Mouse (Mus musculus) liver, embryonic 13.5 days (tissue): ENCODE data around the gene S100a7a. TPM values are rescaled to one million over a fixed set of nuclear protein-coding genes. Genes with fewer than 3 reads are reported as not detected.

Source experiments
- ATAC-seq: fragments of 200-750 bp; cut with Nextera tagmentation; 2 replicates; pipeline ENCODE4 v1.8.0; 2017; ENCODE audit warnings: low read depth, mild to moderate bottlenecking, moderate number of reproducible peaks, moderate library complexity
- DNase-seq: peaks from one replicate; pipeline ENCODE4 v3.0.0; 2022
- H3K27ac ChIP-seq: fragments of 300-500 bp; sonication (generic); 2 replicates; pipeline ENCODE4 v1.5.1; 2015; ENCODE audit warnings: moderate library complexity, mild to moderate bottlenecking, inconsistent platforms
- H3K27me3 ChIP-seq: fragments of 300-500 bp; sonication (generic); 2 replicates; pipeline ENCODE4 v1.6.1; 2015; ENCODE audit warnings: mild to moderate bottlenecking, inconsistent platforms
- H3K36me3 ChIP-seq: fragments of 300-500 bp; sonication (generic); 2 replicates; pipeline ENCODE4 v1.6.1; 2015; ENCODE audit warnings: mild to moderate bottlenecking, inconsistent platforms
- H3K4me1 ChIP-seq: fragments of 300-500 bp; sonication (generic); replicated peaks from 2 replicates; pipeline ENCODE4 v1.6.1; 2015; ENCODE audit warnings: inconsistent platforms
- H3K4me2 ChIP-seq: fragments of 300-500 bp; sonication (generic); 2 replicates; pipeline ENCODE4 v1.6.1; 2015; ENCODE audit warnings: inconsistent platforms, mild to moderate bottlenecking, moderate library complexity
- H3K4me3 ChIP-seq: fragments of 300-500 bp; sonication (generic); replicated peaks from 2 replicates; pipeline ENCODE4 v1.5.1; 2015; ENCODE audit warnings: mild to moderate bottlenecking, inconsistent platforms
- H3K9ac ChIP-seq: fragments of 300-500 bp; sonication (generic); 2 replicates; pipeline ENCODE4 v1.6.1; 2015; ENCODE audit warnings: mild to moderate bottlenecking, inconsistent platforms
- H3K9me3 ChIP-seq: fragments of 300-500 bp; sonication (generic); replicated peaks from 2 replicates; pipeline ENCODE4 v1.6.1; 2016; ENCODE audit warnings: inconsistent platforms
- WGBS: fragments of 180-500 bp; shearing (Covaris S2); methylation state at CpG from one replicate; pipeline ENCODE4 v1.1.7; 2015; ENCODE audit not compliant: insufficient replicate concordance; 5-methylcytosine and 5-hydroxymethylcytosine counted together
- polyA plus RNA-seq: library from polyadenylated mRNA; unstranded; fragments of >200 nt; fragmentation: Nextera tagmentation; extraction: Ambion mirVana; gene quantifications from 2 replicates; pipeline ENCODE4 v1.2.1, GENCODE M21; 2015

S100a7a gene
- polyA plus RNA-seq, 1 experiment from 2014 or later = not detected

DNA sequence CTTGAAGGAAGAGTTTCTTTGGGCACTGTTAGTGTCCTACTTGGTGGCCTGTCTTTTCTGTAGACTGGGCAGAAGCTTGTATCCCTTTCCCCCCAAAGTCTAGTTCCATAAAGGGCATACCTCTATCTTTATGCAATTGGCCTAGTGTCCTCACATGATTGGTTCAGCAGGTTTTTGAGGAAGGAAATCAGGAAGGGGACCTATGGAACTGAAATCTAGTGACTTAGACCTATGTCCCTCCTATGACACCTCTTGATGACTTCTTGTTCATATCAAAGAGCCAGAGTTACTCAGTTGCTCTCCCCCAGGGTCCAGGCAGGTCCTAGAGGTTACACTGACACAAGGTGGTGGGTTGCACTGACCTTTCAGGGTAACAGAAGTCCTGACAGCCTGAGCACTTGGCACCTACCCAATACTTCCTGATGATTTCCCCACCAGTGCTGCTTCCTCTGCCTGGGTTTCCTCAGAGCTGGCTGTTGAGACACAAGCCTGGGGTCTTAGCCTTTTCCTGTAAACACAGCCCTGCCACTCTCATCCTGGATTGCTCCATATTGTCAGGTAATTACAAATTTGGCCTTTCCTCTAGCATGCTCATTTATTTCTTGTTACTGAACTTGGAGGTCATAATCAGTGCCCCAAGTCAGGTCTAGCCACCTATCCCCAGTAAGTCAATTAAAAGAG lies 5.7 kb downstream of the S100a7a start:
- ATAC-seq (no peak), DNase-seq (no peak)
- no peak overlapping the region for H3K27ac ChIP-seq
- H3K9ac ChIP-seq = no peak overlapping the region
- no peaks in the 10 kb centered on the region for H3K4me1 ChIP-seq
- no peaks in the 10 kb centered on the region for H3K27me3 ChIP-seq
- no peaks in the 10 kb centered on the region for H3K9me3 ChIP-seq
- no peaks in the 10 kb centered on the region for H3K36me3 ChIP-seq
- H3K4me2 ChIP-seq = no peak overlapping the region
- no peak overlapping the region for H3K4me3 ChIP-seq

DNA sequence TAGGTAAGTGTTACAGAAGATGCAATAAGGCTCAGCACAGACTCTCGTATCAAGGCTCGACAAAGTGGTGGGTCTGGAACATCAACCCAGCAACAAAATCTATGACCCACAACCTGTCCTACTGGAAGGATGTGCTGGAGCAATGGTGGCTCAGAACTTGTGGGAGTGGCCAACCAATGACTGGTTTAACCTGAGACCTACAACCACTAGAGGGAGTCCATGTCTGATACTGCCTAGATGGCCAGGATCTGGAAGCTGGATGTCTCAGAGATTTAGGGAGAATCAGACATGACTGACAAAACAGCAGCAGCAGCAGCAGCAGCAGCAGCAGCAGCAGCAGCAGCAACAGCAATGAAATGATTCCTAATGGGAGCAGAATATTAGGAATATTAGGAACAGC lies 10.4 kb downstream of the S100a7a start:
- ATAC-seq (no peak), DNase-seq (no peak)
- no peak overlapping the region for H3K9ac ChIP-seq
- H3K27me3 ChIP-seq = no peaks in the 10 kb centered on the region
- 37% methylated on average over 2 of the region's 2 CpGs for WGBS
- no peak overlapping the region for H3K4me3 ChIP-seq
- no peaks in the 10 kb centered on the region for H3K4me1 ChIP-seq
- H3K9me3 ChIP-seq = no peaks in the 10 kb centered on the region
- no peaks in the 10 kb centered on the region for H3K36me3 ChIP-seq
- no peak overlapping the region for H3K27ac ChIP-seq
- no peak overlapping the region for H3K4me2 ChIP-seq

DNA sequence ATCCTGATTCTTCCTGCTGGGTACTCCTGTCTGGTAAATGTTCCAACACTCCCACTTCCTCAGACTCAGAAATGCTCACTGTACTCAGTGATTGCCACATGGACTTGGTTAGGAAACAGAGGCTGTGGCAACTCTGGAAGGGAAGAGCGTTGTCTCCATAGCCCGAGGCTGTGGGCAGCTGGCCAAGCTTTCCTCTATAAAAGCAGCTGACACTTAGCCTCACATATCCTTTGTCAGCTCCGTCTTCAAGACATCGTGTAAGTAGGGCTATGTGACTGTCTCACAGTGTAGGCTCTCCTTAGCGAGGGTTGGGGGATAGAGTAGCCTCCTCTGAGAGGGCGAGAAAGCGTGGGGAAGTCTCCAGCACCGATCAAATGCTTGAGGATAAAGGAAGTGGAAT lies 15.0 kb downstream of the S100a7a start, which contains the start of gene S100a8:
S100a8 (plus strand) TSS at position 133 of the 400 bp plus-strand sequence.
- no peaks in the 10 kb centered on the region for H3K36me3 ChIP-seq
- H3K4me1 ChIP-seq = no peaks in the 10 kb centered on the region
- WGBS = 42% methylated on average over 8 of the region's 8 CpGs
- H3K27me3 ChIP-seq = no peaks in the 10 kb centered on the region
- H3K27ac ChIP-seq = no peak within 1 kb of the TSS
- DNase-seq (no peak), ATAC-seq (no peak)
- H3K4me2 ChIP-seq = no peak within 1 kb of the TSS
- no peaks in the 10 kb centered on the region for H3K9me3 ChIP-seq
- H3K9ac ChIP-seq = no peak within 1 kb of the TSS
- no peak within 1 kb of the TSS for H3K4me3 ChIP-seq

DNA sequence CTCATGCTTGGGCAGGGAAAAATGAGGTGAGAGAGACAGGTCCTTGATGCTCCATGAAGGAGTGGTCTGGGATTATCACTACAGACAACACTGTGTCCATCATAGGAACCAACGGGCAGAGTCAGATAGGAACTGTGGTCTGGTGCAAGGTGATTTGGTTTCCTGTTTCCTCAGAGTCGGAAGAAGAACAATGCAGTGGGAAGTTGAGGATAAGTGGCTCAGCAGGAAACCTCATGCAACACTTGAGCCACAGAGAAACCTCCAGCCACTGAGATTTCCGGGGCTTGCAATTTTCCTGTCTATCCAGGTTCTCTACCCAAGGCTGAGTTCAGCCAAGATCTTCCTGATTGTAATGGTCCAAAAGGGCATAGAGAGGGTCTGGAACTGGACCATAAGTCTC lies 24.8 kb downstream of the S100a7a start:
- no peak overlapping the region for H3K4me3 ChIP-seq
- H3K9ac ChIP-seq = no peak overlapping the region
- H3K36me3 ChIP-seq = no peaks in the 10 kb centered on the region
- no peak for DNase-seq
- no peaks in the 10 kb centered on the region for H3K9me3 ChIP-seq
- H3K4me1 ChIP-seq = no peaks in the 10 kb centered on the region
- no peak overlapping the region for H3K27ac ChIP-seq
- H3K27me3 ChIP-seq = no peaks in the 10 kb centered on the region
- no peak overlapping the region for H3K4me2 ChIP-seq
- WGBS = 4% methylated on average over 3 of the region's 3 CpGs
- no peak for ATAC-seq

DNA sequence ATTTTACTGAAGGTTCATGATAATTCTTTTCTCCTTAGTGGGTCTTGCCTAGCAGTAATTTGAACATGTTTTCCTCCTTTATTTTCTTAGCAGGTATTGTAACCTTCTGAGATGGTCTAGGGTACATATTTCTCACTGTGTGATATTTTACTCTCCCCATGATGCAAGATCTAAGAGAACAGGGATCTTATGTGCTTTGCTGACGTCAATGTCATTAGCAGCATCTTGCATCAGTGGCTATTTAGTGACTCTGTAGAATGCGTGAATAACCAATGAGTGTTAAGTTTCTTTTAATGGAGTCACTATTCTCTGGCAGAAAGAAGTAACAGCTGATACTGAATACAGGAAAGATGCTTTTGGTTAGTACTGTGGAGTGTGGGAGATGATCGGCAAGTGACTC lies 30.1 kb downstream of the S100a7a start:
- no peaks in the 10 kb centered on the region for H3K4me1 ChIP-seq
- no peaks in the 10 kb centered on the region for H3K36me3 ChIP-seq
- no peaks in the 10 kb centered on the region for H3K27me3 ChIP-seq
- no peak overlapping the region for H3K4me2 ChIP-seq
- no peak for ATAC-seq
- no peak overlapping the region for H3K27ac ChIP-seq
- H3K4me3 ChIP-seq = no peak overlapping the region
- no peaks in the 10 kb centered on the region for H3K9me3 ChIP-seq
- 76% methylated on average over 3 of the region's 3 CpGs for WGBS
- DNase-seq = no peak
- no peak overlapping the region for H3K9ac ChIP-seq

DNA sequence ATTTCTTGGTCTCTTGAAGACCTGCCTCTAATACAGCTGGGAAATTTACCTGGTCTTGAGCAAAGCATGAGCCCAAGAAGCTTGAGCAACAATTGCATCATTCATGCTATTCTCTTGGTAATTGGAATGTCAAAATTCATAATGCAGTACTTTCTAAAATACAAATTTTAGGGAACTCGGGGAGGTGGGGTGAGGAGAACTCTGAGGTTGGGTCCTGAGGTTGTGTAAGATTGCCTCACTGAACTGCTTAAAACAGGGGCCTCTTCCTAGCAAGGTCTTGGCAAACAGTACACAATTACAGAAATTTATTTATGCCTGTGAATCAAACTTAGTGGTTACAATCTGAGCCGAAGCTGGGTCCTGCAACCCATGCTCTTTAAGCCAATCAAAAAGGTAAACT lies 33.0 kb downstream of the S100a7a start:
- H3K27ac ChIP-seq = no peak overlapping the region
- 42% methylated on average over 2 of the region's 2 CpGs for WGBS
- no peak overlapping the region for H3K4me3 ChIP-seq
- no peak for ATAC-seq
- H3K27me3 ChIP-seq = no peaks in the 10 kb centered on the region
- H3K4me2 ChIP-seq = no peak overlapping the region
- H3K9me3 ChIP-seq = no peaks in the 10 kb centered on the region
- no peak overlapping the region for H3K9ac ChIP-seq
- no peaks in the 10 kb centered on the region for H3K4me1 ChIP-seq
- no peaks in the 10 kb centered on the region for H3K36me3 ChIP-seq
- no peak for DNase-seq

DNA sequence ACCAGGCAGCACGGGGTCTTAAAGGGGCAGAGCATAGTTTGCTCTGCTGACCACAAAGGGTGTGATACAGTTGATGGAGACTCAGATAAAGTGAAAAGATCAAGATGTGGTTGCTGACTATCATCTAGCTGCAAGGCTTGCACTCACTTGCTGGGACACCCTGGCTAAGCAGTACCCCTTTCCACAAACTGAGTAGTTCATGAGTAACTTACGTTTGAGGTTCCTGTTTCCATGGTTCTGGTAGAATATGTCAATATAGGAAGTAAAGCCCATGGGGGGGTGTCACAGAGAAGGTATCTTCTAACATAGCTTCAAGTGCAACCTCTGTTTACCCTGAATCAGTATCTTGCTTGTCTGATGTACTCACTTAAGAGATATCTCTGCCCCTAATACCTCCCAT lies 39.7 kb downstream of the S100a7a start:
- WGBS = 40% methylated on average over 2 of the region's 2 CpGs
- no peak for DNase-seq
- Histone ChIP-seq H3K9me3 (no peaks in the 10 kb centered on the region), H3K27ac (no peak overlapping the region), H3K27me3 (no peaks in the 10 kb centered on the region), H3K4me1 (no peaks in the 10 kb centered on the region), H3K9ac (no peak overlapping the region), H3K4me2 (no peak overlapping the region), H3K4me3 (no peak overlapping the region), H3K36me3 (no peaks in the 10 kb centered on the region)
- ATAC-seq = no peak

DNA sequence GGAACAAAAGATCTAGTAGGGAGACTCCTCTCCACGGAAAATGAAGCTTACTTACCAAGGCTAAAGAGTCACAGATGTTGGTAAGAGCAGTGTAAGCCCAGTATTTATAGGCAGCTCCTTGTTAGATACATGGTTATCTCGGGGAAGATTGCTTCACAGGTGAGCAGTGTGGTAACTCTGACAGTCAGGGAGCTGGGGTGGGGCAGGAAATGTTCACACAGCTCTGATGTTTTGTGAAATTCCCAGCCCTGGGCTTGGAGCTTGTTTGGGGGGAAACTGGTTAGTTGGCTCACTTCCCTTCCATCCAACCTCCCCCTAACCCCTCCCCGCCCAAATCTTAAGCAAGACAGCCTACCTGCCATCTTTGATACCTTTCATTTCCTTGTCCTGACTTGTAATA lies 41.8 kb downstream of the S100a7a start, which contains the start of gene S100a9:
S100a9 (minus strand) TSS at position 109 of the 400 bp plus-strand sequence.
- Histone ChIP-seq H3K4me3 (no peak within 1 kb of the TSS), H3K27me3 (no peaks in the 10 kb centered on the region), H3K4me2 (no peak within 1 kb of the TSS), H3K27ac (no peak within 1 kb of the TSS), H3K4me1 (no peaks in the 10 kb centered on the region), H3K9me3 (no peaks in the 10 kb centered on the region), H3K9ac (no peak within 1 kb of the TSS), H3K36me3 (no peaks in the 10 kb centered on the region)
- DNase-seq = no peak
- ATAC-seq = no peak
- WGBS = 30% methylated on average over 3 of the region's 3 CpGs

DNA sequence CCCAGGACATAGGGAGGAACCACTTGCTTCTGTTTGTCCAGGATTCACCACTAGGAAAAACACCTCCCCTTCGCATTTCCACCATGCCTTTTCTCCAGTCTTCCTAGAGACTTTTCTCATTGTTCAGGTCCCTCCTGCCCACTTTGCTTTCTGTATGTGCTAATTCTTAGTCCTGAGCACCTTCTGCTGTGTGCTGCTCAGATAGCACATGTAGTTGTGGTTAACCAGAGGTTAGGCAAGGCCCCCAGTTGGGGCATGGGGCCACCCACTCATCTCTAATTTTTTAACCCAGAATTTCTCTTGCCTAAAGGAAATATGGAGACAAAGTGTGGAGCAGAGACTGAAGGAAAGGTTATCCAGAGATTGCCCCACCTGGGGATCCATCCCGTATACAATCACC lies 48.4 kb downstream of the S100a7a start:
- Histone ChIP-seq H3K9ac (no peak overlapping the region), H3K27me3 (no peaks in the 10 kb centered on the region), H3K4me1 (no peaks in the 10 kb centered on the region), H3K36me3 (no peaks in the 10 kb centered on the region), H3K4me3 (no peak overlapping the region), H3K4me2 (no peak overlapping the region), H3K9me3 (no peaks in the 10 kb centered on the region), H3K27ac (no peak overlapping the region)
- WGBS = 65% methylated on average over 2 of the region's 2 CpGs
- DNase-seq = no peak
- no peak for ATAC-seq

Other genes starting within 250 kb of the S100a7a start
- gene Ints3, start 220.4 kb upstream of the S100a7a start, polyA plus RNA-seq = 10.0 and 11.7 TPM in 2 replicates
- gene Npr1, start 188.2 kb upstream of the S100a7a start, polyA plus RNA-seq = 4.0 TPM in 2 replicates
- gene Ilf2, start 177.9 kb upstream of the S100a7a start, polyA plus RNA-seq = 75.0 and 85.0 TPM in 2 replicates
- 21.2 and 22.9 TPM in 2 replicates for gene Snapin, start 163.0 kb upstream of the S100a7a start, polyA plus RNA-seq
- 65.8 and 72.5 TPM in 2 replicates for gene Chtop, start 144.5 kb upstream of the S100a7a start, polyA plus RNA-seq
- gene S100a1, start 139.6 kb upstream of the S100a7a start, polyA plus RNA-seq = 14.7 and 16.0 TPM in 2 replicates
- 19.8 and 20.6 TPM in 2 replicates for gene S100a13, start 139.6 kb upstream of the S100a7a start, polyA plus RNA-seq
- not detected in 2 replicates for gene S100a14, start 127.2 kb upstream of the S100a7a start, polyA plus RNA-seq
- 26.4 and 27.4 TPM in 2 replicates for gene S100a16, start 116.8 kb upstream of the S100a7a start, polyA plus RNA-seq
- not detected in 2 replicates for gene S100a3, start 93.4 kb upstream of the S100a7a start, polyA plus RNA-seq
- gene S100a2, start 63.8 kb upstream of the S100a7a start, polyA plus RNA-seq = not detected in 2 replicates
- not detected in 2 replicates for gene Gm42674, start 52.1 kb upstream of the S100a7a start, polyA plus RNA-seq
- gene S100a4, start 50.2 kb upstream of the S100a7a start, polyA plus RNA-seq = 0.58 and 0.59 TPM in 2 replicates
- gene S100a5, start 45.5 kb upstream of the S100a7a start, polyA plus RNA-seq = not detected in 2 replicates
- gene S100a6, start 41.1 kb upstream of the S100a7a start, polyA plus RNA-seq = 6.1 and 7.2 TPM in 2 replicates
- 354 and 390 TPM in 2 replicates for gene S100a8, start 15.0 kb downstream of the S100a7a start, polyA plus RNA-seq
- gene S100a9, start 41.7 kb downstream of the S100a7a start, polyA plus RNA-seq = 208 and 228 TPM in 2 replicates
- not detected in 2 replicates for gene Pglyrp4, start 72.9 kb downstream of the S100a7a start, polyA plus RNA-seq
- gene Gm5849, start 123.9 kb downstream of the S100a7a start, polyA plus RNA-seq = not detected in 2 replicates